Mouse (Mus musculus) heart, postnatal 0 days (tissue): ENCODE results near the gene Rps24.

ENCODE experiments used
- CTCF ChIP-seq: IDR thresholded peaks from 2 replicates; pipeline ENCODE4 v1.5.1; 2016; ENCODE audit warnings: antibody characterized with exemption, control low read depth, low read depth
- EP300 ChIP-seq: IDR thresholded peaks from 2 replicates; pipeline ENCODE4 v1.6.1; 2016; ENCODE audit warnings: antibody characterized with exemption, low read depth

DNA sequence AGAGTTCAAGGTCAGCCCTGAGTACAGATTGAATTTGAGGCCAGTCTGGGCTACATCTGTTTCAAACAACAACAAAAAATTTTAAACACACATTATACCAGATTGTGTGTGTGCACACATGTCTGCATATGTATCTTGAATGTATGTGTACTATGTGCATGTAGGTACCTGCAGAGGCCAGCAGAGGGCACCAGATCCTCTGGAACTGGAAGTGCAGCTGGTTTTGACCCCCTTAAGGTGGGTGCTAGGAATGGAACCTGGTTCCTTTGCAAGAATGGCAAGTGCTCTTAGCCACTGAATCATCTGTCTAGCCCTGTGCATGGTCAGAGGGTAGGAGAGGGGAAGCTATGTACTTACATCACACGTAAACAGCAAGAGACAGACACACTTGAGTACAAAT lies 23.3 kb downstream of the Rps24 start:
- peak; percentile 23 for TF ChIP-seq CTCF
- no peak for TF ChIP-seq EP300
